Mouse (Mus musculus) cerebellum, adult (tissue): ENCODE data around the gene Gm28308.

Experiments
- ATAC-seq: cut with Nextera tagmentation; 2 replicates; pipeline ENCODE4 v1.9.2; 2017; ENCODE audit warnings: mild to moderate bottlenecking, moderate library complexity, mixed read lengths; ENCODE audit not compliant: insufficient number of reproducible peaks, low FRiP score, low TSS enrichment

Gene Gm28308

GRCm38 (mm10) chr6:52247766-52248637 lies 34.9 kb upstream of the Gm28308 start:
- ATAC-seq: no peak

GRCm38 (mm10) chr6:52246916-52247315 lies 33.8 kb upstream of the Gm28308 start:
- no peak for ATAC-seq

- no peak for ATAC-seq
Observed at GRCm38 (mm10) chr6:52246403-52246803, 33.3 kb upstream of the Gm28308 start.

GRCm38 (mm10) chr6:52245757-52246142 lies 32.6 kb upstream of the Gm28308 start, which contains the start of gene Hoxa11:
Gene Hoxa11, minus strand, starts transcription at chr6:52245810.
- ATAC-seq: no peak

- ATAC-seq: no peak
Observed at GRCm38 (mm10) chr6:52245040-52245756, 32.1 kb upstream of the Gm28308 start.

- no peak for ATAC-seq
Observed at GRCm38 (mm10) chr6:52244471-52245039, 31.4 kb upstream of the Gm28308 start.

GRCm38 (mm10) chr6:52243681-52244121 lies 30.6 kb upstream of the Gm28308 start:
- no peak for ATAC-seq

GRCm38 (mm10) chr6:52242801-52243332 lies 29.7 kb upstream of the Gm28308 start:
- no peak for ATAC-seq

GRCm38 (mm10) chr6:52241001-52241621 lies 28.0 kb upstream of the Gm28308 start:
- ATAC-seq: no peak

- ATAC-seq: no peak
Observed at GRCm38 (mm10) chr6:52240389-52241000, 27.4 kb upstream of the Gm28308 start, which contains the start of gene Hoxa10. Gene Hoxa10, minus strand, starts transcription at chr6:52240854.

GRCm38 (mm10) chr6:52239625-52240388 lies 26.7 kb upstream of the Gm28308 start:
- ATAC-seq: no peak

- ATAC-seq: no peak
Observed at GRCm38 (mm10) chr6:52238976-52239375, 25.8 kb upstream of the Gm28308 start.

GRCm38 (mm10) chr6:52238155-52238545 lies 25.0 kb upstream of the Gm28308 start:
- ATAC-seq: no peak

- no peak for ATAC-seq
Observed at GRCm38 (mm10) chr6:52237346-52238154, 24.4 kb upstream of the Gm28308 start.

GRCm38 (mm10) chr6:52236806-52237205 lies 23.7 kb upstream of the Gm28308 start:
- no peak for ATAC-seq

- no peak for ATAC-seq
Observed at GRCm38 (mm10) chr6:52235866-52236265, 22.7 kb upstream of the Gm28308 start.

- no peak for ATAC-seq
Observed at GRCm38 (mm10) chr6:52235267-52235666, 22.1 kb upstream of the Gm28308 start.

- no peak for ATAC-seq
Observed at GRCm38 (mm10) chr6:52234428-52235140, 21.4 kb upstream of the Gm28308 start.
